Mouse (Mus musculus) telencephalon, adult 2 months (tissue): Measurements from ENCODE around the gene Aox4.

Source experiments
- DNase-seq: peaks from one replicate; pipeline ENCODE4 v3.0.0-alpha.2; 2011; ENCODE audit warnings: low read depth, low spot score

The Aox4 gene

DNA sequence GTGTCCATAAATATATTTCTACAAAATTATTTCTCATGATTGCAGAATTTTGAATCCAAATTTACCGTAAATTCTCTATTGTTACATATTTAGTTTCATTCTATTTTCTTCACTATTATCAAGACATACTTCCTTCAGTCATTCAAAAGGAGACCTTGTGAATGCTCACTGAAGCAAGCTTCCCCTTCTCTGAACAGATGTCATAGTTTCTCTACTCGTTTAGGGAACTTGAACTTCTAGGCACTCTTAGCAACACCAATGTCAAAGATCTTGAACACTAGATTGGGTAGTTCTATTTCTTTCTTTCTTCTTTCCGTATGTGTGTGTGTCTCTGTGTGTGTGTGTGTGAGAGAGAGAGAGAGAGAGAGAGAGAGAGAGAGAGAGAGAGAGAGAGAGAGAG lies 34.3 kb downstream of the Aox4 start:
- no peak for DNase-seq

DNA sequence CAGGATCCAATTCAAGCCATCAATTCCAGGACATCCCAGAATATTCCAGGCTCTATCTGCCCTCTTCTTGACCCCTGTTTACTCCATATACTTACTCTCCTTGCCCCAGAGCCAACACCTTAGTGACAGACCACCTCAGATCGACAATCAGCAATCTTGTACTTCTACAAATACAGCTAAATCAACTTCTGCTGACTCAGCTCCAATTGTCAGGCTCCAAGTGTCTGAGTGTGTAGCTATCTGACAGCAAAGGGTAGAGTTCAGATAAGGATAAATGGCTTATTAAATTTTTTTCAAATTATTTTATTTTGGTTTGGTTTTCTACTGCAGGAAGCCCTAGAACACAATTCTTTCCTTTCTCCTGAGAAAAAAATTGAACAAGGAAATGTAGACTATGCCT lies 38.3 kb downstream of the Aox4 start:
- no peak for DNase-seq

DNA sequence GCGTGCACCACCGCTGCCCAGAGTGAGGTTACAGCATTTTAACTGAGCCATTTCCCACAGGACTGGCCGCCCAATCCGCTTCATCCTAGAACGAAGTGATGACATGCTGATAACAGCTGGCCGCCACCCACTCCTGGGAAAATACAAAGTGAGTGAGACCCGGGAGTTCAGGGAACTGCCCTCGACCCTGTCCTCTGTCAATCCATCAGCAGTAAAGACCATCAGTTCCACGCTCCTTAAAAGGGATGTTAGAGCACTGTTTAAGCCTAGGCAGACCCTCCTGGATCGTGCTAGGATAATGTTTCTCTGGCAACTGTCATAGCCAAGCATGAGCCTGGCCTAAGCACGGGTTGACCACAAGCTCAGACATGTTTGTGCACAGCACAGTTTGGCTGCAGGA lies 43.3 kb downstream of the Aox4 start:
- no peak for DNase-seq

DNA sequence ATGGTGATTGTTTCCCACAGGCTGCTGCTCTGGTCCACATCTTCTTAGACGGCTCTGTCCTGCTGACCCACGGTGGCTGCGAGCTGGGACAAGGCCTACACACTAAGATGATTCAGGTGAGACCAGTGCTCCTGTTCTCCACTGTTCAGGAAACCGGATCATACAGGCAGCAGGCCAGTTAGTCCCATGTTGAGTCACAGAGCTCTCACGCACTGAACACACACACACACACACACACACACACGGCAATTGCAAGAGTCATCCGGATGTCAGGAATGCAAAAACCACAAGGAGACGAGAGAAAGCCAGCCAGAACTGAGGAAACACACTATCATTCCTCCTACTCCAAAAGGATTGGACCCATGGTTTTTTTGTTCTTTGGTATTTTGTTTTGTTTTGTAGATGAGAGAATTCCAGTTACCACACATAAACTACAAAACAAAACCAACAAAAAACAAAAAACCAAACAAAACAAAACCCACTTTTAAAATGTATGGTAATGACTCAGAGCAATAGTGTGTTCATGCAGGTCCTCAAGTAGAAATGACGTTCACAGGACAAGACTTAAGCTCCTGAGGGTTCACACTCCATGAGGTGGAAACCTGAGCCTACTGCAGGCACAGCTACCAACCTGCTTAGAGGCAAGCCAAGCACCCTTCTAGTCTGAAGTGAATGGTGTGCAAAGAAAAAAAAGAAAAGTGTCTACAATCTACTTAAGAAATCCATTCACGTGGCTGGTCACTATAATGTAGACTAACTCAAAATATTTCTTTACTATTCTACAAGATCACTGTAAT lies 47.2 kb downstream of the Aox4 start:
- no peak for DNase-seq

DNA sequence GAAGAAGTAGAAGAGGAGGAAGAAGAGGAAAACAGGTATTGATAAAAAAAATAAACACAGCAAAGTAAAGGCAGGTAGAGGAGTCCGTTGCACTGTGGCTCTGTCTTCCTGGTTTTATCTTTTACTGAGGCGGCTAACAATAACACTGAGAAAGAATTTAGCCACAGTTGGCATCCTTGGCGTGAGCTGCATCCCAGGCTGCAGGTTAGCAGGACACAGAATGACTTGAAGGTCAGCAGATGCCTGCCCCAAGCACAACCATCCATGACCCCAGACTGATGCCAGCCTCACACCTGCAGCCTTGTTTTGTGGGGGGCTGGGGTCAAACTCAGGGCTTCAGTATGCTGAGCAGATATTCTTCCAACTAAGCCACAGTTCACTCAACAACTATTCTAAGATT lies 50.1 kb downstream of the Aox4 start:
- DNase-seq: no peak

DNA sequence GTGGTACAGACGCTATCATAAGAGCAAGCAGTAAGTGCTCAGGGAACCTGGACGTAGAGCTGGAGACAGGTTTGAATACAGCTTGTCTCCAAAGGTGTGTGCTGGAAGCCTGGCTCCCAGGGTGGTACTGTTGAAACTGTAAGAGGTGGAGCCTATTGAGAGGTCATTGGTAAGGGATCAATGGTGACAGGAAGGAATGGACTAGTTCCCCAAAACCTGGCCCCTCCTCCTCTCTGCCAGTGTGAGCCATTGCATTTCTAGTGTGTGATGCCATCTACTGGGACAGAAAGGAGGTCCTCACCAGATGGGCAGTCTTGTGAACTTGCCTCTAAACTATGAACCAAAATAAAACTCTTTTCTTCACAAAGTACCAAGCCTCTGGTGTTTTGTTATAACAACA lies 58.0 kb downstream of the Aox4 start:
- DNase-seq: no peak

DNA sequence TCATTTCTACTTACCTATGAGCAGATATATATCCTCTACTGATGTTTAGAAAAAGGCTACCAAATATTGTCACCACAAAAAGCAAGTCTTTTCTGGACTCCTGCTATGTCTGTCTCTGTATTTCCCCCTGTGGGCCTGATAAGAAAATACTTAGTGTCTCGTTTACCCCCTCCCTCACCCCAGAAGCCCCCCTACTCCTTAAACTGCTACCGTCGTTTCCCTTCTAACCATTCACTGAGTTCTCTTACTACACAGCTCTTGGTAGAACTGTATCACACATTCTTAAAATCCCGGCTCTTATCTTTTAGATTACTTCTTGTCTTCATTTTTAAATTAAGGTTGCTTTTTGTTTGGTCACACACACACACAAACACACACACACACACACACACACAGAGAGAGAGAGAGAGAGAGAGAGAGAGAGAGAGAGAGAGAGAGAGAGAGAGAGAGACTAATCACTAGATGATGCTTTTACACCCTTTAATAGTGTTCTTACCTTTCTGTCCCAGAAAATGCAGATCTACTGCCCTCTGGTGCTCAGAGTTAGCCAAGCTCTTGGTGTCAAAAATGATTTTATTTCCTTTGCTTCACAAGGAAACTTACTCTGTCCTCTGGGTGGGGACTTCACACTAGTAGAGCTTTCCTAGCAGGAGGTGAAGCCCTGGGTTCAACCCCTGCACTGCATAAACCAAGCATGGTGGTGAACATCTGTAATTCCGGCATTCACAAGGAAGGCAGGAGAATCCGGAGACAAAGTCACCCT lies 60.8 kb downstream of the Aox4 start:
- DNase-seq: peak; percentile 50

DNA sequence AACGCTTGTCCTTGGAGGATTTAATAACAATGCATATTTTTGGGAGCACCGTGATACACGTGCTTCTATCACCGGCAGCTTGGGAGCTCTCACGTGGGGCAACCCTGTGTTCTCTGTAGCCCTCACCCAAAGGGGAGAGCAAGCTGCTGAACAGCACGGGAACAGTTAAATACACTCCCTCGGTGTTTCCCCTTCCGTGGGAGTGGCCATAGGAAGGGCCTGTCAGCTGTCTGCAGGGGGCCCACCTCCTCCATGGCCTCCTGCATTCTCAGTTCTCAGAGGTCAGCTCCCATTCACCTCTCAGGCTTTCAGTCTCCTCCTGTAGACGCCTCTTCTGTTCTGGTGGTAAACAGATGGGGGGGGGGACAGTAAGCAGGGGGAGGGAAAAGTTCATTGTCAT lies 65.7 kb downstream of the Aox4 start:
- DNase-seq: no peak

DNA sequence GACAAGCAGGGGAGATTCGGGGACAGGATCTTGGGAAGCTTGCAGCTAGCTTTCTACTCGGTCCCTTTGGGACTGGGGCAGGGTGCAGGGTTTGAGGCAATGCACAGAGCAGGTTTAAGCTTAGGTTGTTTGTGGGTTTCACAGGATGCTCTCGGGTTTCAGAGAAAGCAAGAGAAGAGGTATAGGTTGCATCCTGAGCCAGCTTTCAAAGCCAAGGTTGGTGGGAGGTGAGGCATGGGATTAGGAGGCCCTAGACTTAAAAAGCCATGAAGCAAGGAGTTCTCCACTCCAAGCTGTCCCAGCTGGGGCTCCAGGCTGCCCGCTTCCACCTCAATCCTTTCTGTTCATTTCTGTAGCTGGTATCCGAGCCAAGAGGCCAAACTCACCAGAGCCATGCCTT lies 67.8 kb downstream of the Aox4 start, which contains the start of gene Aox2:
Aox2 (plus strand) TSS at position 301 of the 400 bp plus-strand sequence.
- no peak for DNase-seq

DNA sequence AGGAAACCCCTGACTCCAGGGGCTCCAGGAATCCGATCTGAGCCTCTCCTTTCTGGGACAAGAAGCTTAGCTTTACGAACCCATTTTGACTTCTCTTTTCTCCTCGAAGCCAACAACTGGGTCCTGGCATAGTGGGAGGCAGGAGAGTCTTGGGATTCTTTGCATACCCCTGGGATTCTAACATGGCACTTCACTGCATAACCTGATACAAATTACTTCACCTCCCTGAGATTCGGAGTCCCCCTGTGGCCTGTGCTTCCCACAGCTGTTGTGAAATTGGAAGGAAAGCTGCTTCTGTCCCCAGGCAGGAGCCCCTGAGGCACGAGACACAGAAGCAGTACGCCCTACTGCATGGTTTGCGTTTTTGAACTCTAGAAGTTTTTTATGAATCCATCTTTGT lies 68.3 kb downstream of the Aox4 start:
- no peak for DNase-seq

DNA sequence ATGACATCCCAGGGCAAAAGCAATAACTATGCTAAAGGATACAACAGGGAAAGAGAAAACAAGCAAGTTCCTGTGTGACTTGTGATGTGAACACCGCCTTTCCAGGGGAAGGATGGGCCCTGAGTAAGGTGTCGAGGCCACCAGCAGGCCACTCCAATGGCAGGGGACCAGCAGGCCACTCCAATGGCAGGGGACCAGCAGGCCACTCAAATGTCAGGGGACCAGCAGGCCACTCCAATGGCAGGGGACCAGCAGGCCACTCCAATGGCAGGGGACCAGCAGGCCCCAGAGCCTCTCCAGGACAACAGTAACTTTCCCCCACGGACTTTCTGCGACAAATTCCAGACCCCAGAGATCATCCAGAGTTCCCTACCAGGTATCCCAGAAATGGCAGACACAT lies 70.2 kb downstream of the Aox4 start:
- DNase-seq: no peak

DNA sequence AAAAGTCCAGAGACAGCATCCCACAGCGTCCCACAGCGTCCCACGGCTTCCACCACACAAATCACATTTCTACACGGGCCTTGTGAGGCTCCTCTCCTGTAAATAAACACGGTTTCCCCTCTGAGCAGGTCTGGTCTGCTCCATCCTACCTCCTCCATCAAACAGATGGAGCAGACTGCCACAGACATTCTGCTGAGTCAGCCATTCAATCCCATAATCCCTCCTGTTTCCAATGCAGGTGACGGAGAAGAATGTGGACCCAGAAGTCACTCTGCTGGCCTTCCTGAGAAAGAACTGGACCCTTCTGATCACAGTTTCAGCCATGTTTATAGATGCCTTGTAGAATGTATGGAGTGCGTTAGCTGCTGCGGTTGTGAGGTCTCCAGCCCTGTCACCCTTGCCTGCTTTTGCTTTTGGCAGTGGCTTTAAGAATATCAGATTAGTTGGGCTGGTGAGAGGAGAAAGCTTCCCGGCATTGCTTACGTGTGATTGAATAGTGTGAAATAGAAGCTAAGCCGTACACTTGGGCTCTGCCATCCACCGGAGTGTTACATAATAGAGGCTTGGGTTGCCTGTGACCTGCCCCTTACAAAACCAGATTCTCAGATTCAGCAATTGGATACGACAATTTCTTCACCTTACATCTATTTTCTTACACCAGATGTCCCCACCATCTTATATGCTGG lies 70.9 kb downstream of the Aox4 start:
- DNase-seq: no peak

DNA sequence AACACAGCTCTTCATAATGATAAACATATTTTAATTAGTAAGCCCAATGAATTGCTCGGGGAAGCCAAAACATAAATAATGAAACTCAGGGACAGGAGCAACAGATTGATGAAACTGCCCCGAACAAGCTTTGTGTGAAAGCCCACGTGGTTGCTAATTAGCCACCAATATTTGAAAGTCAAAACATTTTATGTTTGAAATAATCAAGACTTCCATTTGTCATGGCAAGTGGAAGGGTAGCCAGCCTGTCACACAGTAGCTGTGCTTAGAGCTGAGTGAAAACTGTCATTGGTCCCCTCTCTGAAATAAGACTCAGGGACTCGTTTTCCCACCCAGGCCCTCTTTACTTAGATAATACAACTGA lies 71.4 kb downstream of the Aox4 start:
- no peak for DNase-seq

DNA sequence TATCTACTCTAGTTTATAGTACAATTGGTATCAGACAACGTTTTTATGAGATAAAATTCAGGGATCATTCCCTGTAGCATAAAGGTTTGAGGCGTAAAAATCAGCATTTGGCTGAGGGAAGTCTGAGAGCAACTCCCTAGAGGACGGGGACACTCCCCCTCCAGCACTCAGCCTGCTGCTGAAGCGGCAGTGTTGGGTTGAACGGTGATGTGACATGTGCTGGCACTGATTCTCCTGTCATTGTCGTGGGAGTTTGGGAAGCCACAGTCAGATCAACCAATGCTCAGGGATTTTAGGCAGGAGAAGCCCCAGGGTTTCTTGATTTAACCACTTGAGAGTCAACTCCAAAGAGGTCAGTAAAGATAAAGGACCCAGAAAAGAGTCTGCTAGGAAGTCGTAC lies 74.3 kb downstream of the Aox4 start:
- no peak for DNase-seq

DNA sequence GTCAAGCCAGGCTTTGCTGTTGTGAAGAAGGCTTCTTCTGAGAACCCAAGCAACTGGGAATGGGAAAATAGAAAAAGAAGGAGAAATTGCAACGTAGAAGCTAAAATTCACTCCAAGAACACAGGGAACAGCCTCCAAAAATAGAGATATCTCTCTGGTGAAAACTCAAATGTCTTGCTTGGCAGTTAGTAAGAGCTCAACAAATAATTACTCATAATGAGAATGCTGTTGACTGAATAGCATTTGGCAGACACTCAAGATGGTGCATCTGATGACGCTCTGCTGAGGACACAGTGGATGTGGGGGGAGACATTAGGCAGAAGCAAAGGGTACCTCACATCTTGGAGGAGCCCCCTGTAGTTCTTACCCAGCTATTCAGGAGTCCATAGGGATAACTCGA lies 77.9 kb downstream of the Aox4 start:
- DNase-seq: peak; percentile 27

DNA sequence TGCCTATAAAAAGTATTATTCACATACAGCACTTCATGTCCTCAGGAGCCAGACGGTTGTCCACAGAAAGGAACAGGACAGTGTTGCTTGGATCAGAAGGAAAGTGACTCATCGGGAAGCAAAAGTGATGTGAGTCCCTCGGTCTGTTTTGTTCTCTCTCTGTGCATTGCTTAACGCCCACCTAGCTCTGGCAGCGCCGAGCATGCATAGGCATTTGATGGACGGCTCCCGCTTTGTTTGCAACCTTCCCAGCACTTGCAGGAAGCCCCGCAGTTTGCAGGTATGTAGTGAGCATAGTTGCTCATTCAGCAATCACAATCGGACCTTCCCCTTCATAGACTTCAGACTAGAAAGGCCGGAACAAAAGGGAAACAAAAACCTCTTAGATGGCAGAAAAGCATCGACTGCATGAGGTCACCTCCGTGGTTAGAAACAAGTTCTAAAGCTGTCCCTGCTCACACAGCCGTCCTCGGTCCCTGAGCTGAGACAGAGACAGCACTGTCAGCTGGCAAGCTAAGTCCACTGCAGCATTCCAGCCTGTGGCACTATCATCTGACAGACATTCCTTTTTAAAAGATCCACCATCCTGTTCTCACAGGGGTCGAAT lies 79.8 kb downstream of the Aox4 start:
- DNase-seq: no peak

DNA sequence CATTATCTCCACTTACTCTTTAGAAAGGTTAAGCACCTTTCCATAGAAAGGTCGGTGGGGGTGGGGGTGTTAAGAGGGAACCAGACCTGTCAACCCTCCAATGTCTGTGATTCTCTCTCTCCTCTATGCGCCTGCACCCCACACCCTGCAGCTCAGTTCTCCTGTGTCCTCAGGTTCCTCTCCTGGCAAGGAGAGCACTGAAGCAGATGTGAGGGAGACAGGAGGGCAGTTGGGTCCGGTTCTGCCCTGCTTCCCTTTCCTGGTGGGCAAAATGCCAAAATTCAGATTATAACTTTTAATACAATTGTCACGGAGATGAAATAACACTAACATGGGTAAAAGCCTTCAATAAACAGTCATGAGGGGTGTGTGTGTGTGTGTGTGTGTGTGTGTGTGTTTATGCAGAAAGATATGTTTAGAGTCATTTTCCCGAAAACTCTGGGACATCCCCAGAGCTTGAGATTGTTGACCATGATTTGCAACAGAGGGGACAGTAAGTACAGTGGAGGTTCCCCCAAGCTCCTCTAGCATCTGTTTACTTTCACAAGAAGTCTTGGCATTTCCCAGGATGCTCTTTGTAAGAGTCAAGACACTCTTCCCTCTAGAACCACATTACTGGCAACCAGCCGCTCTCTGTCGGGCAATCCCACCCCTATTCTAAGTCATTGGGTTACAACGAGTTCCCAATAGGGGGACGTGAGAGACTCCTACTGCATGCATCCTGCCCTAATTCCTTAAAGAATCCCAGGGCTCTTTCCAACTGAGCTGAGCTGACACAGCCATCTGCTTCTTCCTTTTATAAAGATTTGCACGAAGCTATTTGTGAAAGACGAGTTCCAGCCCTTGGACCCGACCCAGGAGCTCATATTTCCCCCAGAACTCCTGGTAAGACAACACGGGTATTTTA lies 81.5 kb downstream of the Aox4 start:
- DNase-seq: peak; percentile 28

DNA sequence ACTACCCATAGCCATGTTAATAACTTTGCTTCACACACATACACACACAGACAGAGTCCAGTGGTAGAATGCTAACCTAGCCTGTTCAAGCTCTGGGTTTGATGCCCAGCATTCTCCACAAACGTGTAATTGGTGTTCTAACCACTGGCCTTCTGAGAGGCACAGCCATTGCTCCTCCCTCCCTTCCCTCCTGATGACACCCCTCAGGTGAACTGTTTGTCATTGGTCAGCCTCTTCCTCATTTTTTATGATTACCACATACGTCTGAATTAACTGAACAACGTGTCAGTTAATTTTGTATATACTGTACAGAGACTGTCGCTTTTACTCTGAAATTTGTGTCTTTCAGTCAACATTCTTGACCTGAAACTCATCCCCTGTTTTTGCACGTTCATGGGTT lies 84.5 kb downstream of the Aox4 start:
- no peak for DNase-seq

DNA sequence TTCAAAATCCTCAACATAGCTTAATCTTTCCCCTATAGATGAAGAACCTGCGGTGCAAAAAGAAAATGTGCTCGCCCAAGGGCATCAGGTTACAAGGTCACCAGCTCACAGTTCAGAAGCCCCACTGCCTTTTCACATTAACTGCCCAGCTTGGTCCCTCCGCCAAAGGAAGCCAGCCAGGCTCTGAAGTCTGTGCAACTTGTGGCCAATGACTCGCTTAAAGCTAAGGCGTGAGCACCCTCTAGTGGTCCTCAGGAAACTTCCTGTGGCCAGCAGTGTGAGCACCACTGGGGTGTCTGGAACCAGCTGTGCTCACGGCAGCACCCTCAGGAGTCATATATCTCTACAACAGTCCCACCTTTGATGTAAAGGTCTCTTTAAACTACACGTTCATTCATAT lies 86.1 kb downstream of the Aox4 start:
- DNase-seq: no peak

DNA sequence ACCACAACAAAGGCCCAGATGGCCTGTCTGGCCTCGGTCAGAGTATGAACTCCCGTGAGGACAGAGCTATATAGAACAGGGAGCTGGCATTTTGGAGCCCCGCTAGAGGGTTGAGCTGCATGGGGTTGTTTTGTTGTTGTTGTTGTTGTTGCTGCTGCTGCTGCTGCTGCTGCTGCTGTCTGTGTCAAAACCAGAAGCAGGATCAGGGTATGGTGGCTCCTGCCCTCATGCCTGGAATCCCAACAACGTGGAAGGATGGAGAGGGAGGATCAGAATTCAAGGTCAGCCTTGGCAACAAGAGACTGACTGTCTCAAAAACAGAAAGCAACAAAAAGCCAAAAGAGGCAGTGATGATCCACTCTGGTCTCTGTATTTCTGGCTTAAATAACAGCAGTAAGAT lies 86.6 kb downstream of the Aox4 start:
- DNase-seq: no peak

DNA sequence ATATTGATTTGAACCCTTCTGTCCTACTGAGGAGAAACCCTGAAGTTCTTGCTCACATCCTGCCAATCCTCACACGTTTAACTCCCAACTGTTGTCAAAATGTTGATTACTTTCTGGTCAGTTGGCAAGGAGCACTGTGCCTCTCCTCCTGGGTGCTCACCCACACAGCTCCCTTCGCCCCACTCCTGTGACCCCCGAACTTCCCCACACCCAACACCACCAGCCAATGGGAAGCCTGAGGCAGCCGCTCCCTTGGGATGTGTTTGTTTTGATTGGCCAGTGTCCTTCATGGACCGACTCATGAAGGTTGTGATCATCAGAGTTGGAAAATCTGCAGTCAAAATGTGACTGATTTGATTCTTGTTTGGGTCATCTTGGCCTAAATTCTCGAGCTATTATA lies 88.2 kb downstream of the Aox4 start:
- no peak for DNase-seq
